Mouse (Mus musculus): ENCODE measurements around the gene P2rx7. TPM values are rescaled to one million over a fixed set of nuclear protein-coding genes. Genes with fewer than 3 reads are reported as not detected.

Gene P2rx7
- 9.4 and 26.3 TPM in 2 replicates for polyA plus RNA-seq (2012; rRNA removed; ENCODE audit: low replicate concordance)

GRCm38 (mm10) chr5:122643701-122644100, at the start of gene P2rx7:
TSS of gene P2rx7 (plus strand) at chr5:122643911.

GRCm38 (mm10) chr5:122613908-122614732, 29.6 kb upstream of the P2rx7 start, which contains the start of gene Ift81:
TSS of gene Ift81 (minus strand) at chr5:122614518.

GRCm38 (mm10) chr5:122707276-122708181, 63.8 kb downstream of the P2rx7 start, which contains the start of gene P2rx4:
TSS of gene P2rx4 (plus strand) at chr5:122707544.

Other genes starting within 250 kb of the P2rx7 start
- 15.3 and 17.0 TPM in 2 replicates for gene Anapc7, start 222.2 kb upstream of the P2rx7 start, polyA plus RNA-seq (2012; rRNA removed; ENCODE audit: low replicate concordance)
- 57.1 and 66.6 TPM in 2 replicates for gene Atp2a2, start 141.7 kb upstream of the P2rx7 start, polyA plus RNA-seq (2012; rRNA removed; ENCODE audit: low replicate concordance)
- 0.15 TPM in 1 of 2 replicates, not detected in the other for gene Ift81, start 29.4 kb upstream of the P2rx7 start, polyA plus RNA-seq (2012; rRNA removed; ENCODE audit: low replicate concordance)
- gene P2rx4, start 63.6 kb downstream of the P2rx7 start, polyA plus RNA-seq (2012; rRNA removed; ENCODE audit: low replicate concordance): 47.8 and 50.0 TPM in 2 replicates
- gene Camkk2, start 135.5 kb downstream of the P2rx7 start, polyA plus RNA-seq (2012; rRNA removed; ENCODE audit: low replicate concordance): 4.9 and 11.0 TPM in 2 replicates
- 86.4 and 87.2 TPM in 2 replicates for gene Anapc5, start 177.4 kb downstream of the P2rx7 start, polyA plus RNA-seq (2012; rRNA removed; ENCODE audit: low replicate concordance)
- 3.1 and 3.9 TPM in 2 replicates for gene Rnf34, start 206.1 kb downstream of the P2rx7 start, polyA plus RNA-seq (2012; rRNA removed; ENCODE audit: low replicate concordance)